Mouse (Mus musculus) embryonic fibroblast, embryonic 13.5 days (primary cell): ENCODE measurements around the gene Ugt1a8.

Source experiments
- CTCF ChIP-seq: IDR thresholded peaks from 2 replicates; pipeline ENCODE4 v1.5.1; 2011; ENCODE audit warnings: mild to moderate bottlenecking, control low read depth, low read length, moderate library complexity, borderline replicate concordance; ENCODE audit not compliant: insufficient read depth
- POLR2A ChIP-seq: IDR thresholded peaks from 2 replicates; pipeline ENCODE4 v1.6.1; 2011; ENCODE audit warnings: low read depth, mild to moderate bottlenecking, control low read depth, low read length, moderate library complexity

DNA sequence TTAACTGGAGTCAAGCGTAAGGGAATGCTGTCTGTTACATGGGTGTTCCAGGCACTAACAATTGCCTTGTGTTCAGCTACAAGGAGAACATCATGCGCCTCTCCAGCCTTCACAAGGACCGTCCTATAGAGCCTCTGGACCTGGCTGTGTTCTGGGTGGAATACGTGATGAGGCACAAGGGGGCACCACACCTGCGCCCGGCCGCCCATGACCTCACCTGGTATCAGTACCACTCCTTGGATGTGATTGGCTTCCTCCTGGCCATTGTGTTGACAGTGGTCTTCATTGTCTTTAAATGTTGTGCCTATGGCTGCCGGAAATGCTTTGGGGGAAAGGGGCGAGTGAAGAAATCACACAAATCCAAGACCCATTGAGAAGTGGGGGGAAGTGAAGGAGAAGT is 130.4 kb downstream of the Ugt1a8 start:
- no peak for TF ChIP-seq POLR2A
- TF ChIP-seq CTCF, result no peak
